Mouse (Mus musculus) ES-Bruce4 (cell line): ENCODE results near the gene Slc11a2.

Experiments used
- CTCF ChIP-seq: IDR thresholded peaks from one replicate; pipeline ENCODE4 v1.8.1; 2011; ENCODE audit warnings: low read depth, low read length
- EP300 ChIP-seq: IDR thresholded peaks from 2 replicates; pipeline ENCODE4 v1.6.1; 2011; ENCODE audit warnings: low read depth, low read length; ENCODE audit not compliant: insufficient read depth

GRCm38 (mm10) chr15:100462086-100462485 lies 37.2 kb upstream of the Slc11a2 start:
- TF ChIP-seq EP300 (no peak), CTCF (no peak)
